Mouse (Mus musculus) left cerebral cortex, postnatal 10 days (tissue): ENCODE results near the gene Pum1. TPM values are rescaled to one million over a fixed set of nuclear protein-coding genes. Genes with fewer than 3 reads are reported as not detected.
A peak's percentile ranks its signal among the peaks of the same experiment; 100 is the strongest.

Source experiments
- DNase-seq, 2 experiments: peaks; one replicate each; pipeline ENCODE4 v3.0.0; 2021 to 2022; ENCODE audit warnings: low spot score in 2 of 2, mixed read lengths in 1 of 2; ENCODE audit errors: extremely low spot score in 1 of 2
- intact Hi-C: fragments of 180-260 bp; cut with DNase I; formaldehyde crosslinking; loops from one replicate; pipeline ENCODE4 v1.15.1; 2025
- total RNA-seq, 2 experiments: library from RNA; stranded (reverse); gene quantifications; 2 replicates each; pipeline ENCODE4 v1.2.3; 2021

Pum1 gene
- total RNA-seq, 2 experiments from 2014 or later: 107 to 113 TPM

DNA sequence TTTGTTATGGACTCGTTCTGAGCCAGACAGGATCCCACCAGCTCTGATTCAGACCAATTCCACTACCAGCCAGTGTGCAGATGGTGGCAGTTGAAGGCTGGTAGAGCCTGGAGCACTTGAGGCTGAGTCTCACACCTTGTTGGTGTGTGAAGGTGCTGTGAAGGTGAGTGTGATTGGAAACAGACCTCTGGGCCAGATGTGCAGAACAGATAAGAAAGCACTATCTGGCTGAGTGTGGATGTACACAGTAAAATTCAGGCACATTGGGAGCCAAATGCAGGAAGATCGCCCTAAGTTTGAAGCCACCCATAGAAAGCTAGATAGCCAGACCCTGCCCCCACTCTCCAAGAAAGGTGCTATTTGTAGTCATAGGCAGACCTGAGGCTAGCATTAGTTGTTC lies 103.3 kb downstream of the Pum1 start:
- DNase-seq: no peak
- intact Hi-C loops: no loop called here

DNA sequence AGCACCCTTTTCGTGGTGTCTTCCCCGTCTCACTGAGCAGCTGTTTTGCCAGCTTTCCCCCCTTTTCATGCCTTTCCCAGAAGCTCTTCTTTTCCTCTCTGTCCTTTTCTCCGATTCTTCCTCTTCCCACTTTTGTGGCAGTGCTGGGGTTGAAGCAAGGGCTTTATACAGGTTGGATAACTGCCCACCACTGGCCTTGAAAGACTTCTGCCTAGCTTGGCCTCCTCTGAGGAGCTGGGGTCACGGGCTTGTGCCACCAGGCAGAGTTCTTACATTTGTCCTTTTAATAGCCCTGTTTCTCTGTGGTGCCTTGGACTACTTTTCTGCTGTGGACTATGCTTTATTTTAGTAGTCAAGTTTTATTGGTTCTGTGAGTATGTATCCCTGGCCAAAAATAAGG lies 103.8 kb downstream of the Pum1 start:
- intact Hi-C loops: no loop called here

DNA sequence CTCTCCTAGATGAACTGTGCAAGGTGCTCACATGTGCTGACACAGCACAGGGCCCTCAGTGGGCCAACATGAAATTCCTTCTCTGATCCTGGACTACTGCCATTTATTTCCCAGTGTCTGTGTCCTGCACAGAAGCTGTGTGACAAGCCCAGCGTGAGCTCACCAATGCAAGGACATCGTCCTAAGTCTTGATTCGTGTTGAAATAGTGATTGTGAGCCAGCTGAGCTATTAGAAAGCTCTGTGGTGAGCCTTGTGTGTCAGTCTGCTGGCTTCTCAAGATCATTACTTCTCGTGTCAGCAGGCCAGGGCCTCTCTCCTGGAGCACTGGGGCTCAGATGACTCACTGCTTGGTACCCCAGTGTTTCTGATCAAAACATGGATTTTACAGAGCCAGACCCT lies 110.8 kb downstream of the Pum1 start:
- no peak for DNase-seq

More for the DNA sequence above, 103.8 kb downstream of the Pum1 start:
- DNase-seq: no peak

DNA sequence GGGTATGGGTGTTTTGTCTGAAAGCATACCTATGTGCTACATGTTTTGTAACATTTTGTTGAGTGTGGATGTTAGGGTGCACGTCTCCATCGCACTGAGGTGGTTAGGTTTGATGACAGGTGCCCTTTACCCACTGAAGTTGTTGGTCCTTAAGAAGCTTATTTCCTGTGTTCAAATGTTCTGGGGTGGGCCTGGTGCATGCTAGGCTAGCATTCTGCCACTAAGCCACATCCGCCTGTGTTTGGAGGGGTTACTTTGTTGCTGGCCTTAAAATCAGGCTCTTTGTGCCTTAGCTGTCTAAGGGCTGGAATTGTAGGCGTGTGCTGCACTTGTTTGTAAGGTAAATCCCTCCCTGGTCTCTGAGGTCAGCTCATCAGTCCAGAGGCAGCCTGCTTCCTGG lies 111.7 kb downstream of the Pum1 start:
- DNase-seq: no peak
- intact Hi-C loops: no loop called here

More for the DNA sequence above, 110.8 kb downstream of the Pum1 start:
- intact Hi-C loops: no loop called here

DNA sequence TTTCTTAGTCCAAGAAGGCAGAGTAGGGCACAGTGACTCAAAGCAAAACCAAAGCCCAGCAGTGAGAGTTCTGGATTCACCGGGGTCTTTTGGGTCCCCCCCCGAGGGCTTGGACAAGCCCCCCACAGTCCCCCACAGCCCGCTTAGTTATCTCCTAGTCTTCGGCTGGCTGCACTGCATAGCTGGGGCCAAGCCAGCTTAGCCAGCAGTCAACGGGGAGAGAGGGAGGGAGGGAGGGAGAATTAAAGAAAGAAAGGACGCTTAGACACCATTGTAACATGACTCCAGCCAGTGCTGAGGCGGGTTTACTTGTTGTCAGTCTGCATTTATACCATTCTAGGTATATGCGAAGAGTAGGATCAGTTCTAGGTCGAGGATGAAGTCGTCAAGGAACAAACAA lies 114.5 kb downstream of the Pum1 start:
- DNase-seq: no peak
- intact Hi-C loops: no loop called here

DNA sequence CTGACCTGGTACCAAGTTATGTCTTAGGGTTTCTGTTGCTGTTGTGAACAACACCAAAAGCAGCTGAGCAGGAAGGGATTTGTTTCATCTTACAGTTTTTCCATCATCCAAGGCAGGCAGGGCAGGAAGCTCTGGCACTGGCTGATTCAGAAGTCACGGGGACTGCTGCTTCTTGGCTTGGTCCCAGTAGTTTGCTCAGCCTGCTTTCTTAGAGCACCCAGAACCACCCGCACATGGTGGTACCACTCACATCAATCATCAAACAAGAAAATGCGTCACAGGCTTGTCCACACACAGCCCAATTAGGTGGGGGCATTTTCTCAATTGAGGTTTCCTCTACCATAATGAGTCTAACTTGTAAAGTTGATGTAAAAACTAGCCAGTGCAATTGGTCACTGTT lies 115.9 kb downstream of the Pum1 start:
- intact Hi-C loops: no loop called here
- DNase-seq: no peak

DNA sequence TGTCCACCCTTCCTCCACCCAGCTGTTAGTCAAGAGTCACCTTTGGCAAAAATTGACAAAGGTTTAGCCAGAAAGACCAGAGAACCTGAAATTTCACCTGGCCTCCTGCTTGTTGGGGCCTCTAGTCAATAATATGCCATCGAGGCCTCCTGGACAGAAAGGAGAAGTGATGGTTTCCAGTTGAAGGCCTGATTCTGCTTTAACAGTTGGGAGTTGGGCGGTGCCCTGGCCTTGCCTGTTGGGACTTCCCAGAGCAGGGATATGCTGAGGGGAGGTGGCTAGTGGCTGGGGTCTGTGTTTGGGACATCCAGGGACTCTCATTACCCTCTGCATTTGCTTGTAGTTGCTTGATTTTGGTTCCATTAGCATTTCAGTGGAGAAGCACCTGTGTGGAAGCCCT lies 119.4 kb downstream of the Pum1 start:
- DNase-seq: no peak
- intact Hi-C loops: loop anchor here (10.0 kb wide), 1 partner anchor 1062 kb away; the partner anchor contains the start of gene Mecr

DNA sequence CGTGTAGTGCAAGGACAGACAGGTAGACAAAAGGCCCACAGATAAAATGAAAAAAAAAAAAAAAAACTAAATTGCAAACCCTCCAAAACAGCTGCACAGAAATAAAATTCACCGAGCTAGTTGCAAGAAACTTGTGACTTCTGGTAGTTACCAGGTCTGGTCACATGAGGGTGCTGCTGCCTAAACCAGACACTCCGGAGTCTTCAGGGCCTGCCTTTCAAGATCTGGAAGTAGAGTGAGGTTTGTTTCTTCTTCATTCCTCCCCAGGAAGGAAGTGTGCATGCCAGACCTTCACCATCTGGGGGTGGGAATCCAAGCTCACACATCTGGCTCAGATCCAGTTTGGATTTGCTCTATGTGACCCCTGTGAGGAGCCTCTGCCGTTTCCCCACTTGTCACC lies 121.6 kb downstream of the Pum1 start:
- intact Hi-C loops: loop anchor here (10.0 kb wide), 1 partner anchor 1060 kb away; the partner anchor contains the start of gene Mecr
- peak in 1 of 2 experiments; percentile 69 for DNase-seq

DNA sequence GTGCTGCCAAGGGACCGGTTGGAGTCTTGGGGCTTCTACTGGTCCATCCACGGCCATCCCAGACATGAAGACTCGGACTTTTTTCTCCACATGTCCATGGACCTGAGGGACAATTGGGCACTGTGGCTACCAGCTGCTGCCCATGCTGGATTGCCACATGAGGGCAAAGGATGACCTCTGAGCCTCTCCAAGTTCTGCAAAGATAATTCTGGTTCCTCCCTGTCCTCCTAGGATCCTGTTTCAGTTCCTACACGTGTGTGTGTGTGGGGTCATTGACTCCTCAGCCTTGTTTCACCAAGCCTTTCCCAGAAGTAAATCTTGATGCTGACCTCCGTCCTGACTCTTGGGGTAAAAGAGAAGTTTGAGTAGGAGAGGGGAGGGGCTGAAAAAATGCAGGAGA lies 124.4 kb downstream of the Pum1 start:
- no peak for DNase-seq
- intact Hi-C loops: loop anchor here (1.0 to 10.0 kb wide), 2 partner anchors 92 to 1057 kb away; partner anchors contain the start of gene Mecr

DNA sequence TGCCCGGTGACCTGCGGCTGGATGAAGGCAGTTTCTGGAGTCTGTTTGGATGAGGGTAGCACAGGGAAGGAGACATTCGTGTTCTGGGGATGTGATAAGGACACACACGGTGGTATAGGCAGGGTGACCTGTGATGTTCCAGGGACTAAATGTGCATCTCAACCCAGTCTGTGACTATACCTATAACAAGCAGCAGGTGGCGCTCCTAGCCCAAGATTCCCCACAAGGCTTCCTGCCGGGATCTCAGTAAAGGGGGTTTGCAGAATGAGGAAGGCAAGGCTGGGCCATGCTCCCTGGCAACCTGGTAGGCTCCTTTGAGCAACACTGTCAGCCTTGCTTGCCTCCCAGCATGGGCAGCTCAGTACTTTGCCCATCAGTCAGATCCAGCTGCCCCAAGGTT lies 127.1 kb downstream of the Pum1 start:
- intact Hi-C loops: loop anchor here (1.0 to 2.0 kb wide), 3 partner anchors 88 to 157 kb away; no protein-coding TSS in a partner anchor
- DNase-seq: peak; percentile 82 to 86

DNA sequence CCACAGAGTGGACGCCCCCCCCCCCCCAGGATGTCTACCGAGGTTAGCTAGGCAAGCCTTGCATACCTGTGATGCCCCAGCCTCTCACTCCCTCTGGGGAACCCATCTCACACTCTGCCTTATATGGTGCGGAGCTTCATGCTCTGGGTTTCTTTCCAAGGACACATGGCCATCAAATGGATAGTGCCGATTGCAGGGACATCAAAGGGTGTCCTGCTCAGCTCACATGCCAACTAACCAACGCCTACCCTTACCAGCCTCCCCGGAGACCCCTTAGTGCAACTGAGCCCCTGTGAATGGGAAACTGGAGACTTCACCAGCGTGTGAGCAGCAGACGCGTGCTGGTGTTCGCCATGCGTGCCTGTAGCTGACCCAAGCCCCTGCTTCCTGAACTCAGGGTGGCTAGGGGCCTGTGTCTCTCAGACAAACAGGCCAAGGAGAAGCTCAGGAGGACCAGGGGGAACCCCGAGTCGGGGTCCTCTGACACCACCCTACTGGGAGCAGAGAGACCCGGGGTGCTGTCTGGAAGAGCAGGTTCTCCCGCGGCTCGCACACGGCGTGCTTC lies 128.8 kb downstream of the Pum1 start:
- DNase-seq: no peak
- intact Hi-C loops: loop anchor here (2.0 kb wide), 1 partner anchor 155 kb away; no protein-coding TSS in a partner anchor

DNA sequence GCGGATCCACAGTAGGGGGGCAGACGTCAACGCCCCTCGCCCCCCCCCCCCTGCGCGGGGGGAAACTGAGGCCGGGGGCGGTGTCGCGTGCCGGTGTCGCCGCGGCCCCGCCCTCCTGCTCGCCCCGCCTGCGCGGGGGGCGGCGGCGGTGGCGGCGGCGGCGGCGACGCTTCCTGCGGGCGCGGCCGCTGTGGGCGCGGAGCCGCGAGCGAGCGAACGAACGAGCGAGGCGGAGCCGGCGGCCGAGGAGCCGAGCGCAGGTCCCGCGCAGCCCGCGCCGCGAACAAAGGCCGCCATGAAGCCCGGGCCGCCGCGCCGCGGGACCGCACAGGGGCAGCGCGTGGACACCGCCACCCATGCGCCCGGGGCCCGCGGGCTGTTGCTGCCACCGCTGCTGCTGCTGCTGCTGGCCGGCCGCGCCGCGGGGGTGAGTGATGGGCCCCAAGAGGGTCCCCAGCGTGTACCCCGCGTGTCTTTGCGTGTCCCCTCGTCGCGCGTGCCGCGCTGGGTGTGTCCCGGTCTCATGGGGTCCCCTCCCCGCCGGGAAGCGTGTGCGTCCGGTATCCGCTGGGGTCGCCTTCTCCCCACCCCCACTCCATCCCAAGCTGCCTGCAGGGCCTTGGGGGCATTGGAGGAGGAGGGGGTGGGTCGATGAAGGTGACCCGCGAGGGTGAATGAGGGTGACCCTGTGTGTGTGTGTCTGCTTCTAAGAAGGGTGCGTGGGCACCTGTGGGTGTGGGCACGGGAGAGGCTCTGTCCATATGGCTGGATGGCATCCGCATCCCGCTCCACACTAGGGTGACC lies 129.5 kb downstream of the Pum1 start, which contains the start of gene Sdc3:
Sdc3 (plus strand) TSS at position 162 of the 804 bp plus-strand sequence.
- intact Hi-C loops: no loop called here
- DNase-seq: peak in 1 of 2 experiments; percentile 74

DNA sequence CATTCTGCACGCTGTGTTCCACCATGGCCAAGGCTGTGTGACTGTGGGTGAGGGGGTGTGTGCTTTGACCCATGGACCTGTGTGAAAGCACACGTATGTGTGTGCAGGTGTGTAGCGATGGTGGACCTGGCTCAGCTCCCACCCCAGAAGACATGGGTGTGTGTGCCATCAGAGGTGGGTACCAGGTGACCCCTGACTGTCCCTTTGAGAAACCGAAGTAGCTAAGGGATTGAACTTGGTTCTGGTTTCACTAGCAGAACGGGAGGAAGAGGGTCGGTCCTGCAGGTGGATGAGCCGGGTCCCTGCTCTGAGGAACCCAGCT lies 130.0 kb downstream of the Pum1 start:
- intact Hi-C loops: no loop called here
- DNase-seq: no peak

DNA sequence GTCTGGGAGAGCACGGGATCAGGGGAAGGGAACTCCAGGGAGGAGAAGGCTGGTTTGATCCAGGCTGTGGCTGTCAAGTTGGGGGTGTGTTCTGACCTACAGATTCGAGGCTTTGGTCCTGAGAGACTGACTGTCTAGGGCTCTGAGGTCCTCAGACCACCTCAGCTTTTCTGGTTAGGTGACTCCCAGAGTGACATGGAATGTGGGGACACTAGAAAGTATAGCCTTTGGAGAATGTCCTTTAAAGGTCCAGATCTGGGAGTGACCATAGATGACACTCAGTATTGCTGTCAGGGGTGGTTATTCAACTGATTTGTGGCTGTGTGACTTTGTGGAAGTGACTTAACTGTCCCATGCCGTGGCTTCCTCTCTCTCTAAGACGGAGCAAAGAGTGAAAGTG lies 131.7 kb downstream of the Pum1 start:
- intact Hi-C loops: no loop called here
- no peak for DNase-seq

DNA sequence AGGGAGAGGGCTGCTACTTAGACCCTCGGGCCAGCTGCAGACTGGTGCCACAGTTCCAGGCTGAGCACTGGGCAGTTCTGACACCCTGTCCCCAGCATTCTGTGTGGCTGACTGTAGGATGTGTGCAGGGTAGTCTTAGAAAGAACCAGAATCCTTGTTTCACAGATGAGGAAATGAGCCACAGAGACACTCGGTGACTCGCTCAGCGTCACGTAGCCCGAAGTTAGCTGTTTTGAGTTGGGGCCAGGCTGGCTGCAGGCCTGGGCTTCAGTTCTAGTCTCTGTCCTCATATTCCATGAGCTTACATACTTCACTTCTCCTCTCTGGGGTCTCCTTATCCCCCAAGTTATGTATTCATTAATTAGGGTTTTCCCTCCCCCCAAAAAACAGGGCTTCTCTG lies 132.8 kb downstream of the Pum1 start:
- intact Hi-C loops: no loop called here
- DNase-seq: no peak

DNA sequence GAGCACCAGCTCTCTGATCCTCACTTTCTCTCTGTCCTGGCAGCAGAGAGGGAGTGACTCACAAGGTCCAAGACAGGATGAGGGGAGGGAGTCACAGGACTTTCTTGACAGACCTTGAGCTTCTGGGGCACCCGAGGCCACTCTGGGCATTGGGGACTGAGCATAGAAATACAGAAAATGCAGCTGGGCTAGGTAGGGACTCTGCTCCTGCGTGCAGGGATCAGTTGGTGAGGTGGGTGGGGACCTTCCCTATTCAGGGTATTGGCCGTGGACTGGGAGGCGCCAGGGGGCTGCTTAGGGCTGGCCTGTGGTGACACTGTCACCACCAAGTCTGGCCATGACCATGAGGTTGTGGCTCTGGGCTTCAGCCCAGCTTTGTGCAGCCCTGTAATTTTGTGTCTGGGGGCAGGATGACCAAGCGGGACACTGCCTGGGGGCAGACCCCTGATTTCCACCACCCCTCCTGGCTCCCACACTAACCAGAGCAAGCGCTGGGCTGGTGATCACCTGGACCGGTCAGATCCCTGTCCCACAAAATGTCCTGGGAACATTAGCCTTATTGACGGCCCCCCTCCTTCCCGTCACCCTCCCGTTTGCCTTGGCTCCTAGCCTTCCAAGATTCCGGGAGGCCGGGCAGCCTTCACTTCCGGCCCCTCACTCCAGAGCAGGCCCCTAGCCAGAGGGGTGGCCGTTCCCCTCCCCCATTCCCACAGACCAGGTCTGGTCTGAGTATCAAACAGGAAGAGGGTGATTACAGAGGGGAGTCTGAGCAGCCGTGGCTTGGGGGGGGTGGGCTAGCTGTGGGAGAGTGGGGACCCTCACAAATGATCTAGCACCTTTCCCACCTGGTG lies 134.3 kb downstream of the Pum1 start:
- intact Hi-C loops: no loop called here
- peak in 1 of 2 experiments; percentile 76 for DNase-seq

DNA sequence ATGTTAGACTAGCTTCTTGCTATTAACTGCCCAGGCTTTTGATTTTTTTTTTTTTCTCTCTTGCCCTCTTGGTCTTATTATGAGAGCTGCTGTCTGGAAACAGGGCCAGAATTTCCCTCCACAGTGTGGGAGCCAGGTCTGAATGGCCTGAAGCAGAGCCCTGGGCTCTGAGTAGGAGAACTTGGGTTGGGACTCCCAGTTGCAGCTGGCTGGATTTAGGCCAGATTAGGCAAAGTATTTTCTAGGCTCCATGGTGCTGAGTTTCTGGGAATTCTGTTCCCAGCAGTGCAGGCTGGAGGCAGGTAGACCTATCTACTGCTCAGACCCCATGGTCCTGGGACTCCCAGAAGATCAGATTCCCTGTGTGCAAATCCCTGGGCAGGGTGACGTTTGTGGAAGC lies 135.3 kb downstream of the Pum1 start:
- intact Hi-C loops: no loop called here
- no peak for DNase-seq

DNA sequence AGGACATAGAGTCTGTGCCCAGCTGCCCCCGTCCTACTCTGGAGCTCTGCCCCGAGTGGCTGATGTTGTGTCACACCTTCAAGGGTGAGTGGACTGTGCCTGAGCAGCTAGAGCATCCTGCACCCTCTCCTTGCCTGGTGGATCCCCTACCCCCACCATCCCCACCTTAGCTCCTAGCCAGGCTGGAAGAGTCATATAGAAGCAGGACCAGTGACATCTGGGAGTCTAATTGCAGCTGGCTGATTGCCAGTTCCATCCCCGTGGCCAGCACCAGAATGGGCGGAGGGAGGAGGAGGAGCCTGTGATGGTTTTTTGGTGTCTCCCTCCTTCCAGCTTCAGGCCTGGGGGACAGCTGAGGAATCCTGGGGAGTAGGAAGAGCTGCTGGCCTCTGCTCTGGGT lies 136.0 kb downstream of the Pum1 start:
- DNase-seq: peak in 1 of 2 experiments; percentile 66

DNA sequence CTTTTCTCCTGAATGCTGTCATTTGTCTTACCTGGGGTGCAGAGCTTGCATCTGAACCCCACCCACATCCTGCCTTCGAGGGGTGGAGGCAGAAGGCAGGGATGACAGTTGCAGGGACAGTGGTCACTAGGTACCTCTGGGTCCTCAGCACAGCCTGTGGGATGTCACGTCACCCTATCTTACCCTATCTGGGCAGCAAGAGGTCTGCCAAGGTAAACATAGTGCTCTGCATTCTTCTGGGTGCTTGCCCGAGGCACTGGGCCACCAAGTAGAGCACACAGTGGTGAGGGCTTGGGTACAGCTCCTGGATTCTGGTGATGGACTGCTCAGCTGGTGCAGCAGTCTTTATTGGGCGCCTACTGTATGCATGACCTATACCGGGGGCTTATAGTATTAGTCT lies 136.5 kb downstream of the Pum1 start:
- DNase-seq: no peak
- intact Hi-C loops: no loop called here

More for the DNA sequence above, 136.0 kb downstream of the Pum1 start:
- intact Hi-C loops: no loop called here
